Comparison of ENCODE assay signal across 30 mouse cellular contexts in genomic region chr1:186909518-186910105, GRCm38 (mm10). TPM values are rescaled to one million over a fixed set of nuclear protein-coding genes. Genes with fewer than 3 reads are reported as not detected.
DNase-seq lines count a peak whose midpoint lies in the region; ATAC-seq lines count a peak whose summit lies in the region.
"Had no signal": no experiment of that assay in that cellular context is flagged by ENCODE, and none has a peak within 500 bp of the region (broad histone marks: within the 10 kb centered on the region; RNA-seq: fewer than 3 reads in every experiment).

No protein-coding gene starts in this region.

- no peak for DNase-seq in forebrain, embryonic 11.5 days (ENCODE audit: low spot score)
- DNase-seq in layer of hippocampus, adult 11-12 months (ENCODE audit: low spot score), result peak; percentile 6
- no peak for DNase-seq in layer of hippocampus, adult 9-10 months (ENCODE audit: low spot score)
- peak; percentile 13 for DNase-seq in layer of hippocampus, adult 9-11 months
- DNase-seq in hindbrain, embryonic 11.5 days (ENCODE audit: low spot score), result no peak
- no peak for DNase-seq in midbrain, embryonic 11.5 days (ENCODE audit: low spot score, missing footprints)
- DNase-seq: adrenal gland, postnatal 14 days; cerebellum, adult 18-20 months; gastrocnemius, adult 2 months; heart, postnatal 10 days; kidney, adult 11 months; lung, postnatal 4 days; right cerebral cortex, postnatal 4 days; thymus, adult 2 months; thymus, postnatal 4 days had no signal

- no peak overlapping the region for H3K9ac ChIP-seq in forebrain, embryonic 13.5 days
- H3K9ac ChIP-seq in forebrain, embryonic 11.5 days (ENCODE audit: low read length), result no peak overlapping the region
- H3K9ac ChIP-seq in hindbrain, embryonic 11.5 days (ENCODE audit: low read depth, low read length), result no peak overlapping the region
- no peak overlapping the region for H3K9ac ChIP-seq in midbrain, embryonic 11.5 days (ENCODE audit: low read length)
- H3K9ac ChIP-seq: heart, embryonic 13.5 days; hindbrain, embryonic 15.5 days; kidney, embryonic 15.5 days; limb, embryonic 13.5 days; midbrain, embryonic 13.5 days; neural tube, embryonic 13.5 days had no signal

- H3K9me3 ChIP-seq in forebrain, embryonic 13.5 days (replicated peaks), result no peaks in the 10 kb centered on the region
- no peaks in the 10 kb centered on the region for H3K9me3 ChIP-seq in forebrain, embryonic 11.5 days (ENCODE audit: control insufficient read depth, low read length)
- H3K9me3 ChIP-seq in hindbrain, embryonic 11.5 days (ENCODE audit: control insufficient read depth, low read length), result no peaks in the 10 kb centered on the region
- no peaks in the 10 kb centered on the region for H3K9me3 ChIP-seq in midbrain, embryonic 11.5 days (ENCODE audit: control insufficient read depth, low read length)
- H3K9me3 ChIP-seq: heart, embryonic 13.5 days; hindbrain, embryonic 15.5 days; kidney, embryonic 15.5 days; limb, embryonic 13.5 days; midbrain, embryonic 13.5 days; neural tube, embryonic 13.5 days had no signal

- no peak overlapping the region for H3K4me3 ChIP-seq in forebrain, embryonic 13.5 days
- H3K4me3 ChIP-seq in forebrain, embryonic 11.5 days (ENCODE audit: low read depth, low read length), result no peak overlapping the region
- H3K4me3 ChIP-seq in hindbrain, embryonic 11.5 days (ENCODE audit: low read depth, low read length), result no peak overlapping the region
- no peak overlapping the region for H3K4me3 ChIP-seq in midbrain, embryonic 11.5 days (ENCODE audit: low read depth, low read length)
- H3K4me3 ChIP-seq: gastrocnemius, adult 2 months; heart, embryonic 13.5 days; hindbrain, embryonic 15.5 days; kidney, embryonic 15.5 days; limb, embryonic 13.5 days; megakaryocyte, embryonic 14.5 days; midbrain, embryonic 13.5 days; neural tube, embryonic 13.5 days had no signal

- peak; percentile 61 for ATAC-seq in forebrain, embryonic 13.5 days
- ATAC-seq in forebrain, embryonic 11.5 days (replicated peaks; ENCODE audit: low FRiP score), result no peak
- no peak for ATAC-seq in hindbrain, embryonic 11.5 days (ENCODE audit: low FRiP score)
- ATAC-seq in midbrain, embryonic 11.5 days (ENCODE audit: low FRiP score), result no peak
- ATAC-seq: inflammation-experienced regulatory T-cells, adult 6 months; midbrain, embryonic 13.5 days had no signal

- WGBS in forebrain, embryonic 13.5 days, result 68% methylated on average over 9 of the region's 9 CpGs
- WGBS in forebrain, embryonic 11.5 days, result 85% methylated on average over 9 of the region's 9 CpGs
- 86% methylated on average over 9 of the region's 9 CpGs for WGBS in hindbrain, embryonic 11.5 days
- WGBS in midbrain, embryonic 11.5 days, result 85% methylated on average over 9 of the region's 9 CpGs

- H3K4me2 ChIP-seq in forebrain, embryonic 13.5 days, result peak overlapping the region; percentile 7; the same call in 1 of the 2 replicates
- no peak overlapping the region for H3K4me2 ChIP-seq in forebrain, embryonic 11.5 days (ENCODE audit: low read depth, low read length, severe bottlenecking)
- H3K4me2 ChIP-seq in hindbrain, embryonic 11.5 days (replicated peaks; ENCODE audit: low read depth, low read length), result no peak overlapping the region
- no peak overlapping the region for H3K4me2 ChIP-seq in midbrain, embryonic 11.5 days
- H3K4me2 ChIP-seq: heart, embryonic 13.5 days; hindbrain, embryonic 15.5 days; kidney, embryonic 15.5 days; limb, embryonic 13.5 days; liver, embryonic 11.5 days; midbrain, embryonic 13.5 days; neural tube, embryonic 13.5 days had no signal

- no peaks in the 10 kb centered on the region for H3K36me3 ChIP-seq in forebrain, embryonic 13.5 days (ENCODE audit: poor library complexity, severe bottlenecking)
- H3K36me3 ChIP-seq in forebrain, embryonic 11.5 days (ENCODE audit: control insufficient read depth, insufficient read depth, low read length), result no peaks in the 10 kb centered on the region
- H3K36me3 ChIP-seq in hindbrain, embryonic 11.5 days (ENCODE audit: control insufficient read depth, insufficient read depth, low read length), result no peaks in the 10 kb centered on the region
- no peaks in the 10 kb centered on the region for H3K36me3 ChIP-seq in midbrain, embryonic 11.5 days (ENCODE audit: control insufficient read depth, insufficient read depth, low read length)
- H3K36me3 ChIP-seq: G1E; heart, embryonic 13.5 days; hindbrain, embryonic 15.5 days; kidney, embryonic 15.5 days; limb, embryonic 13.5 days; midbrain, embryonic 13.5 days; neural tube, embryonic 13.5 days had no signal

- H3K27me3 ChIP-seq in forebrain, embryonic 13.5 days, result no peaks in the 10 kb centered on the region; the same call in 1 of the 2 replicates
- H3K27me3 ChIP-seq in forebrain, embryonic 11.5 days (ENCODE audit: control insufficient read depth, insufficient read depth, low read length), result no peaks in the 10 kb centered on the region
- H3K27me3 ChIP-seq in hindbrain, embryonic 11.5 days (ENCODE audit: control insufficient read depth, insufficient read depth, low read length), result no peaks in the 10 kb centered on the region
- H3K27me3 ChIP-seq in midbrain, embryonic 11.5 days (ENCODE audit: control insufficient read depth, insufficient read depth, low read length), result no peaks in the 10 kb centered on the region
- H3K27me3 ChIP-seq: heart, embryonic 13.5 days; hindbrain, embryonic 15.5 days; limb, embryonic 13.5 days; megakaryocyte, embryonic 14.5 days; midbrain, embryonic 13.5 days had no signal

- H3K27ac ChIP-seq in forebrain, embryonic 13.5 days, result no peak overlapping the region
- H3K27ac ChIP-seq in forebrain, embryonic 11.5 days (ENCODE audit: low read depth, low read length), result no peak overlapping the region
- no peak overlapping the region for H3K27ac ChIP-seq in hindbrain, embryonic 11.5 days (ENCODE audit: low read depth, low read length)
- H3K27ac ChIP-seq in midbrain, embryonic 11.5 days (ENCODE audit: low read depth, low read length), result no peak overlapping the region
- H3K27ac ChIP-seq: gastrocnemius, adult 2 months; heart, embryonic 13.5 days; hindbrain, embryonic 15.5 days; kidney, embryonic 15.5 days; limb, embryonic 13.5 days; midbrain, embryonic 13.5 days; neural tube, embryonic 13.5 days had no signal

- peaks cover 17% of the 10 kb centered on the region for H3K4me1 ChIP-seq in forebrain, embryonic 13.5 days
- no peaks in the 10 kb centered on the region for H3K4me1 ChIP-seq in forebrain, embryonic 11.5 days (replicated peaks; ENCODE audit: control insufficient read depth, insufficient read depth, low read length)
- no peaks in the 10 kb centered on the region for H3K4me1 ChIP-seq in hindbrain, embryonic 11.5 days (replicated peaks; ENCODE audit: control insufficient read depth, insufficient read depth, low read length)
- H3K4me1 ChIP-seq in midbrain, embryonic 11.5 days (ENCODE audit: control insufficient read depth, insufficient read depth, low read length), result no peaks in the 10 kb centered on the region
- H3K4me1 ChIP-seq: hindbrain, embryonic 15.5 days; kidney, embryonic 15.5 days; limb, embryonic 13.5 days; megakaryocyte, embryonic 14.5 days; midbrain, embryonic 13.5 days had no signal

RNA-seq across cellular contexts. Expression of gene D1Pas1, which starts 57.6 kb away (rescaled TPM):
- polyA plus RNA-seq in forebrain, embryonic 13.5 days (2015; fragmentation: Nextera tagmentation; extraction: Ambion mirVana), result not detected in 2 replicates
- 0.11 TPM in 1 of 2 replicates, not detected in the other for polyA plus RNA-seq in forebrain, embryonic 11.5 days (2014; fragmentation: Nextera tagmentation; extraction: Ambion mirVana)
- 0.06 TPM in 1 of 2 replicates, not detected in the other for polyA plus RNA-seq in hindbrain, embryonic 11.5 days (2014; fragmentation: Nextera tagmentation; extraction: Ambion mirVana)
- polyA plus RNA-seq in midbrain, embryonic 11.5 days (2014; fragmentation: Nextera tagmentation; extraction: Ambion mirVana), result 0.10 and 0.15 TPM in 2 replicates
- polyA plus RNA-seq: embryonic facial prominence, embryonic 11.5 days; G1E; inflammation-experienced regulatory T-cells, adult 6 months; large intestine, adult 2 months; liver, embryonic 16.5 days; spleen, adult 2 months; thymus, adult 2 months had no signal

Comparison
In these comparisons a context has a peak if more than half of its experiments do, and no peak if none do; other contexts are left out.
1. DNase-seq: peak in layer of hippocampus, adult 11-12 months (single experiment) and layer of hippocampus, adult 9-11 months (single experiment); none in forebrain, embryonic 11.5 days (single experiment), layer of hippocampus, adult 9-10 months (single experiment), hindbrain, embryonic 11.5 days (single experiment) and midbrain, embryonic 11.5 days (single experiment).